In the genomic region with DNA sequence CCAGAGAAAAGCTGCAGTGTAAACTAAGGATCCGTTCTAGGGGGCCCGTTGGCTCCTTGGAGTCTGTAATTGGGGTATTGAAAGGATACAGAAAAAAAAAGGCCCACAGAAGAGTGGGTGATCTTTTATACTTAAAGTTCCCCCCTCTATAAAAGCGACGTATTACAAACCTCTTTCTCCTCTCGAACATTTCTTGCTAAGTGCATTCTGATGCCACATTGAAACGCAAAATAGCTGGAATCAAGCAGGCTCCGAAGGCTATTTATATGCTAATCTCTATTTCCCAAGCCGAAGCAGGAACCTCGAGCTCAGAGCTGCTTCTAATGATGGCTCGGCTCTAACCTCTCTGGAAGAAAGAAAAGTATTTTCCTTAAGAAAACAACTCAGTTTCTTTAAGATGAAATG, we compare ENCODE assay signal across 10 mouse cellular contexts.
DNase-seq lines count a peak whose midpoint lies in the region; ATAC-seq lines count a peak whose summit lies in the region.
"Had no signal": no experiment of that assay in that cellular context is flagged by ENCODE, and none has a peak within 500 bp of the region (broad histone marks: within the 10 kb centered on the region; RNA-seq: fewer than 3 reads in every experiment).

No protein-coding gene starts in this region.

- 0 out of 2 replicates have a peak, but pooled peaks cover 2% of the 10 kb centered on the region for H3K27me3 ChIP-seq in forebrain, embryonic 11.5 days (ENCODE audit: control insufficient read depth, insufficient read depth, low read length)
- peaks cover 15% of the 10 kb centered on the region for H3K27me3 ChIP-seq in midbrain, embryonic 10.5 days (ENCODE audit: low read depth, poor library complexity, severe bottlenecking)

- peaks cover 26% of the 10 kb centered on the region for H3K4me1 ChIP-seq in forebrain, embryonic 11.5 days (replicated peaks; ENCODE audit: control insufficient read depth, insufficient read depth, low read length)
- peaks cover 35% of the 10 kb centered on the region for H3K4me1 ChIP-seq in midbrain, embryonic 10.5 days

- no peaks in the 10 kb centered on the region for H3K36me3 ChIP-seq in forebrain, embryonic 11.5 days (ENCODE audit: control insufficient read depth, insufficient read depth, low read length)
- no peaks in the 10 kb centered on the region for H3K36me3 ChIP-seq in midbrain, embryonic 10.5 days

- peak overlapping the region; percentile 33; the same call in 1 of the 2 replicates for H3K4me2 ChIP-seq in forebrain, embryonic 11.5 days (ENCODE audit: low read depth, low read length, severe bottlenecking)

- DNase-seq in right cerebral cortex, adult 18-20 months = peak; percentile 8
- DNase-seq in right cerebral cortex, postnatal 25 days = no peak
- DNase-seq in forebrain, embryonic 11.5 days (ENCODE audit: low spot score) = no peak
- peak; percentile 17 for DNase-seq in midbrain, embryonic 10.5 days (ENCODE audit: low spot score)
- no peak for DNase-seq in cerebellum, postnatal 14 days
- no peak for DNase-seq in layer of hippocampus, adult 9-11 months
- DNase-seq in c-Kit-positive CD71-positive TER-119-positive erythroid progenitor cells, embryonic 14.5 days (ENCODE audit: low spot score) = no peak
- DNase-seq: adrenal gland, adult 2 months; spleen, adult 18-20 months; thymus, postnatal 14 days had no signal

- peak; percentile 72 for ATAC-seq in forebrain, embryonic 11.5 days (replicated peaks; ENCODE audit: low FRiP score)

- H3K27ac ChIP-seq in forebrain, embryonic 11.5 days (ENCODE audit: low read depth, low read length) = peak overlapping the region; percentile 88
- peak overlapping the region; percentile 89 for H3K27ac ChIP-seq in midbrain, embryonic 10.5 days (replicated peaks)

- H3K4me3 ChIP-seq in forebrain, embryonic 11.5 days (ENCODE audit: low read depth, low read length) = peak overlapping the region; percentile 8; the same call in 1 of the 2 replicates
- H3K4me3 ChIP-seq in midbrain, embryonic 10.5 days = peak overlapping the region; percentile 45

- no peaks in the 10 kb centered on the region for H3K9me3 ChIP-seq in forebrain, embryonic 11.5 days (ENCODE audit: control insufficient read depth, low read length)
- H3K9me3 ChIP-seq in midbrain, embryonic 10.5 days (replicated peaks) = no peaks in the 10 kb centered on the region

- WGBS in forebrain, embryonic 11.5 days = 3% methylated on average over 10 of the region's 10 CpGs
- WGBS in midbrain, embryonic 10.5 days = 1% methylated on average over 10 of the region's 10 CpGs

- peak overlapping the region; percentile 7; the same call in 1 of the 2 replicates for H3K9ac ChIP-seq in forebrain, embryonic 11.5 days (ENCODE audit: low read length)

Comparison
In these comparisons a context has a peak if more than half of its experiments do, and no peak if none do; other contexts are left out.
1. DNase-seq: peak in right cerebral cortex, adult 18-20 months (single experiment) and midbrain, embryonic 10.5 days (single experiment); none in right cerebral cortex, postnatal 25 days (single experiment), forebrain, embryonic 11.5 days (single experiment), cerebellum, postnatal 14 days (0 of 2), layer of hippocampus, adult 9-11 months (single experiment) and c-Kit-positive CD71-positive TER-119-positive erythroid progenitor cells, embryonic 14.5 days (single experiment).